9 mouse cellular contexts compared by ENCODE assay signal in the genomic region with DNA sequence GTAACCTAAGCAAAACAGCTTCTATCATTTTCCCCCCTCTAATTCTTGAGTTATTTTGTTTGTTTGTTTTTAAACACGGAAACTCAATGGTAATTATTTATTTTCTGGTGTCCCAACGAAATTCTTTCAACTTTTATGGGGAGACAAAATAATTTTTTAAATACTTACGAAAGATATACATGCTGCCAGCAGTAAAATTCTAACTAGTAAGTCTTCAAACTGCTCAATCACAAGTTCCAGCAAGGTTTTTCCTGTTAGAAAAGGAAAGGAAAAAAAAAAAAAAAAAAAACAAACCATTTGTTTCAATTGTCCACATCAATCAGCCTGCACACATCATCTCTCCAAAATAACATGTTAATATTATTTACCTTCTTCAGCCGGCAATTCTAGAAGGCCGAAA. TPM values are rescaled to one million over a fixed set of nuclear protein-coding genes. Genes with fewer than 3 reads are reported as not detected.
DNase-seq lines count a peak whose midpoint lies in the region; ATAC-seq lines count a peak whose summit lies in the region.
"Had no signal": no experiment of that assay in that cellular context is flagged by ENCODE, and none has a peak within 500 bp of the region (broad histone marks: within the 10 kb centered on the region; RNA-seq: fewer than 3 reads in every experiment).

No protein-coding gene starts in this region.

- H3K4me2 ChIP-seq in kidney, embryonic 14.5 days (replicated peaks; ENCODE audit: low read depth, low read length) = peak overlapping the region; percentile 50
- H3K4me2 ChIP-seq in hindbrain, embryonic 14.5 days (replicated peaks) = peak overlapping the region; percentile 60
- H3K4me2 ChIP-seq in midbrain, embryonic 13.5 days (replicated peaks) = peak overlapping the region; percentile 67

- whole genome bisulfite sequencing in kidney, embryonic 14.5 days = 27% methylated on average over 5 of the region's 5 CpGs
- 38% methylated on average over 5 of the region's 5 CpGs for WGBS in hindbrain, embryonic 14.5 days
- WGBS in midbrain, embryonic 13.5 days = 37% methylated on average over 5 of the region's 5 CpGs

- H3K9ac ChIP-seq in kidney, embryonic 14.5 days (ENCODE audit: low read depth, low read length) = peak overlapping the region; percentile 99; the same call in 1 of the 2 replicates
- H3K9ac ChIP-seq in hindbrain, embryonic 14.5 days = peak overlapping the region; percentile 99
- peak overlapping the region; percentile 98 for H3K9ac ChIP-seq in midbrain, embryonic 13.5 days (replicated peaks)

- H3K27me3 ChIP-seq in kidney, embryonic 14.5 days (ENCODE audit: control insufficient read depth, insufficient read depth, low read length) = no peaks in the 10 kb centered on the region
- H3K27me3 ChIP-seq in hindbrain, embryonic 14.5 days (ENCODE audit: control insufficient read depth, insufficient read depth, low read length) = no peaks in the 10 kb centered on the region
- no peaks in the 10 kb centered on the region for H3K27me3 ChIP-seq in midbrain, embryonic 13.5 days
- H3K27me3 ChIP-seq: Patski had no signal

- H3K4me1 ChIP-seq in kidney, embryonic 14.5 days (ENCODE audit: control insufficient read depth, insufficient read depth, low read length) = peaks cover 27% of the 10 kb centered on the region
- H3K4me1 ChIP-seq in brown adipose tissue, adult 24 weeks (ENCODE audit: control insufficient read depth, insufficient read depth, insufficient read length, low read length) = peaks cover 2% of the 10 kb centered on the region
- H3K4me1 ChIP-seq in hindbrain, embryonic 14.5 days (replicated peaks; ENCODE audit: control insufficient read depth, insufficient read depth, low read length) = peaks cover 38% of the 10 kb centered on the region
- peaks cover 54% of the 10 kb centered on the region for H3K4me1 ChIP-seq in midbrain, embryonic 13.5 days (replicated peaks)

- no peaks in the 10 kb centered on the region for H3K9me3 ChIP-seq in kidney, embryonic 14.5 days (ENCODE audit: control insufficient read depth, low read length)
- H3K9me3 ChIP-seq in hindbrain, embryonic 14.5 days (ENCODE audit: control insufficient read depth, low read length) = no peaks in the 10 kb centered on the region
- no peaks in the 10 kb centered on the region for H3K9me3 ChIP-seq in midbrain, embryonic 13.5 days

- no peak for ATAC-seq in kidney, embryonic 14.5 days (ENCODE audit: low FRiP score, low TSS enrichment)
- ATAC-seq in hindbrain, embryonic 14.5 days (ENCODE audit: low FRiP score) = no peak
- no peak for ATAC-seq in midbrain, embryonic 13.5 days
- ATAC-seq in CD4-positive, CD25-positive, alpha-beta regulatory T cell, adult 4 months = no peak

- H3K4me3 ChIP-seq in kidney, embryonic 14.5 days (ENCODE audit: low read length) = peak overlapping the region; percentile 98
- peak overlapping the region; percentile 100 for H3K4me3 ChIP-seq in brown adipose tissue, adult 24 weeks (ENCODE audit: insufficient read depth, low read depth, low read length)
- H3K4me3 ChIP-seq in hindbrain, embryonic 14.5 days (replicated peaks; ENCODE audit: low read length) = peak overlapping the region; percentile 94
- H3K4me3 ChIP-seq in midbrain, embryonic 13.5 days (replicated peaks) = peak overlapping the region; percentile 96

- no peak overlapping the region for H3K27ac ChIP-seq in kidney, embryonic 14.5 days (ENCODE audit: low read depth, low read length)
- peak overlapping the region; percentile 95 for H3K27ac ChIP-seq in brown adipose tissue, adult 24 weeks (replicated peaks; ENCODE audit: low read depth, low read length)
- no peak overlapping the region for H3K27ac ChIP-seq in hindbrain, embryonic 14.5 days
- H3K27ac ChIP-seq in midbrain, embryonic 13.5 days = peak overlapping the region; percentile 100; the same call in 1 of the 2 replicates

- no peak for DNase-seq in kidney, postnatal 14 days
- DNase-seq in hindbrain, embryonic 14.5 days (ENCODE audit: low spot score) = no peak
- DNase-seq in cerebellum, adult 18-20 months = no peak
- no peak for DNase-seq in kidney, postnatal 36 days

- H3K36me3 ChIP-seq in kidney, embryonic 14.5 days (ENCODE audit: control insufficient read depth, insufficient read depth, low read length) = peaks cover 30% of the 10 kb centered on the region
- peaks cover 27% of the 10 kb centered on the region for H3K36me3 ChIP-seq in hindbrain, embryonic 14.5 days (replicated peaks; ENCODE audit: control insufficient read depth, insufficient read depth)
- H3K36me3 ChIP-seq in midbrain, embryonic 13.5 days = peaks cover 20% of the 10 kb centered on the region

RNA-seq across cellular contexts. Expression of a gene that starts 1.5 kb away (rescaled TPM):
- polyA plus RNA-seq in kidney, embryonic 14.5 days (2014; fragmentation: Nextera tagmentation; extraction: Ambion mirVana) = 30.3 and 53.2 TPM in 2 replicates
- polyA plus RNA-seq in brown adipose tissue, adult 24 weeks (2012; ENCODE audit: insufficient read depth, insufficient read length, missing spikeins) = 77.3 and 79.4 TPM in 2 replicates
- polyA plus RNA-seq in hindbrain, embryonic 14.5 days (2014; fragmentation: Nextera tagmentation; extraction: Ambion mirVana) = 74.1 and 74.7 TPM in 2 replicates
- polyA plus RNA-seq in midbrain, embryonic 13.5 days (2015; fragmentation: Nextera tagmentation; extraction: Ambion mirVana) = 35.7 and 40.0 TPM in 2 replicates
- polyA plus RNA-seq in CD4-positive, CD25-positive, alpha-beta regulatory T cell, adult 4 months (2017; shearing (Covaris generic)) = 10 to 100 TPM in 1 of 2 experiments, 1 to 10 TPM in 1; 10.0 to 14.8 TPM

Comparison
In these comparisons a context has a peak if more than half of its experiments do, and no peak if none do; other contexts are left out.
1. H3K27ac ChIP-seq: peak in brown adipose tissue, adult 24 weeks (single experiment) and midbrain, embryonic 13.5 days (single experiment); none in kidney, embryonic 14.5 days (single experiment) and hindbrain, embryonic 14.5 days (single experiment).
2. Peak in every context shown above with its lines, with median percentiles within 50 percentile points of each other: H3K4me2 ChIP-seq, H3K4me3 ChIP-seq and H3K9ac ChIP-seq.